Mouse (Mus musculus) embryonic fibroblast, embryonic 13.5 days (primary cell): ENCODE results near the gene Slc8a1.

ENCODE experiments used
- CTCF ChIP-seq: IDR thresholded peaks from 2 replicates; pipeline ENCODE4 v1.5.1; 2011; ENCODE audit warnings: mild to moderate bottlenecking, control low read depth, low read length, moderate library complexity, borderline replicate concordance; ENCODE audit not compliant: insufficient read depth
- POLR2A ChIP-seq: IDR thresholded peaks from 2 replicates; pipeline ENCODE4 v1.6.1; 2011; ENCODE audit warnings: low read depth, mild to moderate bottlenecking, control low read depth, low read length, moderate library complexity

GRCm38 (mm10) chr17:81492216-81492865 is 245.8 kb downstream of the Slc8a1 start:
- TF ChIP-seq CTCF (no peak), POLR2A (no peak)
